Mouse (Mus musculus) erythroid progenitor cell, adult 5-6 weeks (primary cell): ENCODE data around the gene Hpdl. TPM values are rescaled to one million over a fixed set of nuclear protein-coding genes. Genes with fewer than 3 reads are reported as not detected.
A peak's percentile ranks its signal among the peaks of the same experiment; 100 is the strongest.
"Not testable (repeated sequence)": the region's sequence is repeated elsewhere in the genome, so short reads cannot be mapped to it uniquely, and the experiment has no call there.

Experiments used
- ATAC-seq: replicated peaks from 2 replicates; pipeline ENCODE4 v1.8.0; 2016; ENCODE audit warnings: moderate number of reproducible peaks, mild to moderate bottlenecking, moderate TSS enrichment, inconsistent platforms; ENCODE audit not compliant: poor library complexity, low FRiP score, severe bottlenecking
- total RNA-seq, 2 experiments: library from RNA; stranded (forward) in 1 of 2; stranded (reverse) in 1 of 2; fragments of 150-400 nt in 1 of 2; fragments of 186-747, 209-891 nt in 1 of 2; gene quantifications; 2 replicates each; pipeline versions ENCODE4 v1.2.3 to v1.2.4; 2015 to 2017; ENCODE audit warnings: low replicate concordance in 2 of 2

Hpdl gene
- total RNA-seq (2015; ENCODE audit: low replicate concordance): not detected in 2 replicates
- total RNA-seq (2017; ENCODE audit: low replicate concordance): not detected in 2 replicates

GRCm38 (mm10) chr4:116821694-116822016, at the start of gene Hpdl:
Gene Hpdl (minus strand): TSS chr4:116821707.
- no peak for ATAC-seq

DNA sequence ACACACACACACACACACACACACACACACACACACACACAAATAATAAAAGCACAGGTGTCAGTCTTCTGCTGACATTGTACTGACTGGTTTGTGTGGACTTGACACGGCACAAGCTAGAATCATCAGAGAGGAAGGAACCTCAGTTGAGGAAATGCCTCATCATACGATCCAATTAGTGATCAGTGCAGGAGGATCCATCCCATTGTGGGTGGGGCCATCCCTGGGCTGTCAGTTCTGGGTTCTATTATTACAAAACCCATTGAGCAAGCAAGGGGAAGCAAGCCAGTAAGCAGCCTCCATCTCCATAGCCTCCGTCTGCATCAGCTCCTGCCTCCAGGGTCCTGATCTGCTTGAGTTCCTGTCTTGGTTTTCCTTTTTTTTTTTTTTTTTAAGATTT, 48.4 kb upstream of the Hpdl start:
- no peak for ATAC-seq

- ATAC-seq: no peak
Measured at GRCm38 (mm10) chr4:116862023-116862422, 40.5 kb upstream of the Hpdl start.

DNA sequence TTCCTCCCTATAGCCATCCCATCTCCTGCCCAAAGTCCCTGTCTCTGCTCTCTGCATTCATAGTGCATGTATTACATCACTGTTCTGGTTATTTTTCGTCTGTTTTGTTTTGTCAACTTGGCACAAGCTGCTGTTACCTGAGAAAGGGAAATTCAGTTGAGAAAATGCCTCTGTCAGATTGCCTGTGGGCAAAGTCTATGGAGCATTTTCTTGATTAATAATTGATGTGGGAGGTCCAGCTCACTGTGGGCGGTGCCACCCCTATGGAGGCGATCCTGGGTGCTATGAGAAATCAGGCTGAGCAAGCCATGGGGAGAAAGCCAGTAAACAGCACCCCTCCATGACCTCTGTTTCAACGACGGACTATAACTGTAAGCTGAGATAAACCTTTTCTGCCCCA, 38.2 kb upstream of the Hpdl start:
- no peak for ATAC-seq

GRCm38 (mm10) chr4:116857203-116857602, 35.7 kb upstream of the Hpdl start:
- no peak for ATAC-seq

- ATAC-seq: no peak
Measured at GRCm38 (mm10) chr4:116854286-116854685, 32.8 kb upstream of the Hpdl start.

GRCm38 (mm10) chr4:116849901-116850300, 28.4 kb upstream of the Hpdl start:
- ATAC-seq: no peak

GRCm38 (mm10) chr4:116844324-116844723, 22.8 kb upstream of the Hpdl start:
- ATAC-seq: no peak

DNA sequence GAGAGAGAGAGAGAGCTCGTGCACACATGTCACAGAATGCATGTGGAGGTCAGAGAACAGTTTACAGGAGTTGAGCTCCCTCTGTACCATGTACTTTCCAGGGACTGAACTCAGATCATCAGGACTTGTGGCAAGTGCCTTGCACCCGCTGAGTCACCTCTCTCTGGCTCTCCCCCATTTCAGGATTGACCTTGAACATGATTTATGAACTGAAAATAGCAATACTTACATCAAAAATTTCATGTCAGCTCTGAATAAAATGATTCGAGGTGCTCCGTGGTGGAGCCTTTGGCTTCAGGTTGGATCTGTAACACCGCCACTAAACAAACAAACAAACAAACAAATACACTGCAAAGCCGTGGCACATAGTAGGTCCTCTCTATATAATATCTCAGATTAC, 19.3 kb upstream of the Hpdl start:
- ATAC-seq: no peak

DNA sequence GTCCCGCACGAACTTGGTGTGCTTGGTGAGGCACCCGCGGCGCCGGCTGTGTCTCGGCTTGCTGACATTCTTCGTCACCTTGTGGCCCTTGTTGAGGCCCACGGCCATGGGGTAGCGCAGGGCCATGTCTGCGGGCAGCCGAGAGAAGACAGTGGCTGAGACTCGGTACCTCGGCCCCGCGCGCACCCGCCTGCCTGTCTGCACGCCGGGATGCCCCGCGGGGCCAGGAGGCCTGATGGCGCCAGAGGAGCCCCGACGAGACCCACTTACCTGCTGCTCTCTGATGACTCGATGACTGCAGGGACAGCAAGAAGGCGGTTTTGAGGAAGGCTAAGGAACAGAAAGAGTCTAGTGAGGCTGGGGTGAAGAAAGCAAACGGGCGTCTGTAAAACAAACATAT, 18.6 kb upstream of the Hpdl start:
- not testable (repeated sequence) for ATAC-seq

DNA sequence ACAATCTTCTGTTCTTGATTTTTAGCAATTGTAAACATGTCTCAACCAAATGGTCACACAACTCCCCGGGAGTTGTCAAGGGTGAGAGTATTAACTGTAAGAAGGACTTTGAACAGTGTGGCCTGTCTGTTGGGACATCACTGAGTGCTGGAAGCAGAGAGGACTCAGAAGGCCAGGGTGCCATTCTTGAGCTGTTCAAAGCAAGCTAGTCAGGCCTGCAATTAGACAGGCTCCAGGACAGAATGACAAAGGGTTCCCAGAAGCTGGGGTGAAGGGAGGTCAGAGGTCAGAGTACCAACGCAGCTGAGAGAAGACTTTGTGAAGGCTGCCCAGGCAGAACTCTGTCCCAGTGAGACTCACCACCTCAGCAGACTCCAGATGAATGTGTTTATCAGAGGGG, 17.5 kb upstream of the Hpdl start:
- ATAC-seq: no peak

DNA sequence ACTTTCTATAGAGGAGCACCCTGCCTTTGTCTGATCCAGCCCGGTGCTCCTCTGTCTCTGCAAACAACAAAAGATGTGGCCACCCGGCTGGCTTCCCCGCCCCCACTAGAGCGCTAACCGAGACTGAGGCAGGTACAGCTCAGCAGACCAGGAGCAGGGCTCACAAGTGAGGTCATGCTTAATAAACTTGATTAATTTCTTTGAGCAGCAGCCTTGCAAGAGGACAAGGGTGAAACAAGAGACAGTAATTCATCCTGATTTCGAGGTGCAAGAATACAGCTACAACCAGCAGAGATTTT, 8.5 kb upstream of the Hpdl start:
- no peak for ATAC-seq

GRCm38 (mm10) chr4:116829364-116830069, 8.0 kb upstream of the Hpdl start:
- no peak for ATAC-seq

DNA sequence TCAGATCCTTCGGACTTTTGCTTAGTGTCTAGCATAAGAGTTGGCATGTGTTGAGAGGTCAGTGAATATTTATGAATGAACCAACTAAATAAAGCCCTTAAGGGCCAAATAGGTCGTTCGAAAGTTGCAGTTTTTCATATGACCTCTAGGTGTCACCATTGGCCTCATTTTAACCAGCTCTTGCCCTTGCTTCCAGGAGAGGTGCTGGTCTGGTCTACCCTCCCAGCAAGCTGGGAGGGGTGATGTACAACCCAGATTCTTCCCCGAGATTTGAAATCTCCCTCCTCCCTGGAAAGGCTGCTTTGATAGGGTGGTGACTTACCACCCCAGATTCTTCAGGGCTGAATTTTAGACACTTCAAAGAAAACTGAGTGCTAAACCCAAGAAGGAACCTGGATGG, 6.3 kb upstream of the Hpdl start:
- ATAC-seq: 0 out of 2 replicates have a peak, but pooled peaks have one; percentile 60

DNA sequence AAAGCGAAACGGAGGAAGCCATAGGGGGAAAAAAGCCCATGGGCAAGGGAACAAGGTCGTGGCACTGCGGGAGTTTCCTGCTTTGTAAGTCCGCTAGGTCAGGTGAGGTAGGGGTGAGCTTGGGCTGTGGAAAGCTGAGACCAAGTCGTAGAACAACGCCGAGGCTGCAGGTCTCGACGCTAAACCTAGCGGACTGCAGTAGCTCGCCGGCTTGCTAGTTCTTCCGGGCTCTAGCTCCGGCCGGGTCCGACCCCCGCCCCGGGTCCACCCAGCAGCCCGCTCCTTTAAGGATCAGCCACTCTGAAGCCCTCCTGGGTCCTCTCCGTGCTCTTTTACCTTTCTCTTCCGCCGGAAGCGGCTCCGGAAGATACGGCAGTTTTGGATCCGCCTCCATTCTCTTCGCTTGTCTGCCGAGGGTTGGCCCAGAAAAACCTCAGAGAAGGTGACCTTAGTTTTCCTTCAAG, 3.1 kb upstream of the Hpdl start:
- ATAC-seq: peak; percentile 48

DNA sequence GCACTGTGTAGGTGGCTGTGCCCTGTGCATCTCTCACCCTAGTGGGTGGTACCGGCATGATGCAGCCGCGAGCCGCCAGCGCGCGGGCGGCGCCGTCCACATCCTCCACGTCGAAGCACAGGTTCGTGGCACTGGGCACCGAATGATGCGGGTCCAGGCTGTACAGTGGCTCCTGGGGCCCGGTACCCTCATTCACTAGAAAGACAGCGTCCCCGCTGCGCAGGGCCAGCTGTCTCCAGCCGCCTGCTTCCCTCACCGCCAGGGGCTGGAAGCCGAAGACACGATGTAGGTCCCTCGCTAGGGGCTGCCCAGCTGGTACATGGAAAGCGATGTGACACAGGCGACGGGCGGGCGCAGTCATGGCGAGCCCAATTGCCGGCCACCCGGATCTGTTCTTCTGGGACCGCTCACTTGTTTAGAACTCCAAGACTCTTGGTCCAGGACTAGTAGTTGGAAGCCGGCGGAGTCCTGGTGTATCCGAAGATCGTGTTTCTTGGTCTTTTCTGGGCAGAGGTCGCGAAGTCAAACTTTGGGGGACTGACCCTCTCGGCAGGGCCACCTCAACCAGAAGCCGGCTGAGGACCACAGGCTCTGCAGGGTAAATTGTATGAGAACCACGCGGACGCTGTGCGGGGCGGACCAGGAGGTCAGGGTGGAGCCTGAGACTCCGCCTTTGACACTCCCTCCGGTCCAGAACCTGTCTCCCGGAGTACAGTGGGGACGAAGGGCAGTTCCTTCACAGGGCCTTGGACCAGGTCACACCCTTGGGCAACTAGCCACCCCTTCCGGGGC, 409 bp downstream of the Hpdl start:
- ATAC-seq: peak; percentile 86

DNA sequence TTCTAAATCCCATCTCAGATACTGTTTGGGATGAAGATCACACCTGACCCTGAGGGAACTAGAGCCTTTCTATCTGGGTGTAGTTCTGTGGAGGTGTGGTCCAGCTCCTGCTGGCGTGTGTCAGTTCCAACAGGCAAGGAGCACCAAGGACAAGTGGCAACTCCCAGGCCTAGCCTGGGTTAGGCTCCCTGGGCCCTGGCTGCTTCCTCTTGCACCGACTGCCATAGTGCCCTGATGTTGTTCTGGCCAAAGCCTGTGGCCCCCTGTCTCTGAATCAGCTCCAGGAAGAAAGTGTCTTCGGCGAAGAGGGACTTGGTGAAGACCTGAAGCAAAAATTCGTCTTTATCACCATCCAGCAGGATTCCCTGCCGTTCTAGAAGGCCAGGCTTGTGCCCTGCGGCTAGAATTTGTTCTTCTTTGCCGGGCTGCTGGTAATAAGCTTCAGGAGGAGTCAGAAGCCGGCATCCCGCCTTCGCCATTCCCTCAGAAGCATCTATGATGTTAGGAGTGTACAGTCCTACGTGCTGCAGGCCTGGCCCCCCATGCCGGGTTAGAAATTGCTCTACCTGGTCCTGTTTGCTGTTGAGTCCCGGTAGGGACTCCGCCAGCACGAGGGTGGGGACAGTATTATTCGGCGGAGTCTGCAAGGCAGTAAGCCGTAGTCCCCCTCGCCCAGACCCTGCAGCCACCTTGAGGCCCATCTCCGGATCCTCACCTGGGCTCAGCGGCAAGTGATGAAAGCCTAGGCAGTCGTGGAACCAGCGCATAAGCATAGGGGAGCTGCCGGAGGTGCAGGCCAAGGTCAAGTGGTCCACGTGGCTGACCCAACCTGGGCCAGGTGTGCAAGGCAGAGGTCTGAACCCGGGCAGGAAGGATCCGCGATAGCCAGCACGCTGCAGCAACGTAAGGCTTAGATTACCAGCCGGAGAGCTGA, 1.3 kb downstream of the Hpdl start:
- no peak for ATAC-seq

- ATAC-seq: no peak
Measured at GRCm38 (mm10) chr4:116817486-116817885, 4.0 kb downstream of the Hpdl start.

DNA sequence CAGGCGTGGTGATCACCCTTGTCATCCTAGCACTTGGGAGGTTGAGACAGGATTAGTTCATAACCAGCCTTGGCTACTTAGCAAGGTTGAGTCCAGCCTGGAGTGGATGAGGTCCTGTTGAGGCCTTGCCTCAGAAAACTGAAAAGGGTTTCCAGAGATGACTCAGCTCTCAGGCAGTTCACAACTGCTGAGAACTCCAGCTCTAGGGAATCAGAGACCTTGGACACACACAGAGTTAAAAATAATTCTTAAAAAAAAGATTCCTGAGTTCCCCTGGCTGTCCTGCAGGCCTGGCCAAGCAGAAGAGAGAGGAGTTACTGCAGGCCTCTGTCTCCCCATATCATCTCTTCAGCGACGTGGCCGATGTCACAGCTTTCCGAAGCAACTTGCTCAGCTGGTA, 6.2 kb downstream of the Hpdl start:
- ATAC-seq: no peak

GRCm38 (mm10) chr4:116811012-116811411, 10.5 kb downstream of the Hpdl start:
- ATAC-seq: no peak
